Mouse (Mus musculus) heart, adult 2 months (tissue): ENCODE results near the gene Rab36. TPM values are rescaled to one million over a fixed set of nuclear protein-coding genes. Genes with fewer than 3 reads are reported as not detected.
A peak's percentile ranks its signal among the peaks of the same experiment; 100 is the strongest.

Experiments used
- DNase-seq, 2 experiments: peaks; one replicate each; pipeline ENCODE4 v3.0.0; 2021
- H3K27ac ChIP-seq: fragments of 200-600 bp; 2 replicates; pipeline ENCODE4 v1.8.1; 2022
- H3K27me3 ChIP-seq: fragments of 200-500 bp; 2 replicates; pipeline ENCODE4 v1.6.1; 2012; ENCODE audit warnings: mild to moderate bottlenecking, low read length, inconsistent platforms, mixed read lengths; ENCODE audit not compliant: control insufficient read depth, insufficient read depth
- H3K36me3 ChIP-seq: fragments of 200-500 bp; 2 replicates; pipeline ENCODE4 v1.6.1; 2012; ENCODE audit warnings: low read length, inconsistent platforms; ENCODE audit not compliant: control insufficient read depth, insufficient read depth
- H3K4me1 ChIP-seq: fragments of 200-500 bp; 2 replicates; pipeline ENCODE4 v1.6.1; 2011; ENCODE audit warnings: low read length; ENCODE audit not compliant: control insufficient read depth, insufficient read depth
- H3K4me3 ChIP-seq: fragments of 200-600 bp; 2 replicates; pipeline ENCODE4 v1.8.1; 2022
- H3K79me2 ChIP-seq: fragments of 200-500 bp; replicated peaks from 2 replicates; pipeline ENCODE4 v1.6.1; 2012; ENCODE audit warnings: mild to moderate bottlenecking, inconsistent platforms, low read length, moderate library complexity, mixed read lengths; ENCODE audit not compliant: control insufficient read depth, insufficient read depth
- H3K9ac ChIP-seq: fragments of 200-500 bp; 2 replicates; pipeline ENCODE4 v1.6.1; 2012; ENCODE audit warnings: low read depth, mild to moderate bottlenecking, control low read depth, inconsistent platforms, low read length, mixed read lengths
- CTCF ChIP-seq: fragments of 200-600 bp; IDR thresholded peaks from 2 replicates; pipeline ENCODE4 v1.8.1; 2022; ENCODE audit warnings: antibody characterized with exemption, mild to moderate bottlenecking, moderate library complexity
- EP300 ChIP-seq: fragments of 200-500 bp; IDR thresholded peaks from 2 replicates; pipeline ENCODE4 v1.6.1; 2011; ENCODE audit warnings: low read depth, low read length, control low read depth; ENCODE audit not compliant: insufficient read depth
- POLR2A ChIP-seq: fragments of 200-500 bp; IDR thresholded peaks from 2 replicates; pipeline ENCODE4 v1.6.1; 2011; ENCODE audit warnings: mild to moderate bottlenecking, low read depth, low read length, control low read depth; ENCODE audit not compliant: insufficient read depth
- WGBS: fragments of 180-500 bp; shearing (Covaris S2); methylation state at CpG from one replicate; pipeline ENCODE4 v1.1.7; 2018; 5-methylcytosine and 5-hydroxymethylcytosine counted together
- intact Hi-C: fragments of 180-260 bp; cut with DNase I; formaldehyde crosslinking; loops from one replicate; pipeline ENCODE4 v1.15.1; 2025
- polyA plus RNA-seq: library from polyadenylated mRNA; depleted of rRNA; stranded (reverse); fragments of >200 nt; gene quantifications from 2 replicates; pipeline ENCODE4 v1.2.3, GENCODE M21; 2012; rRNA removed
- total RNA-seq, 2 experiments: library from RNA; stranded (reverse); gene quantifications; 2 replicates each; pipeline ENCODE4 v1.2.3; 2021

The Rab36 gene
- total and polyA plus RNA-seq, 3 experiments: 0.57 to 3.4 (median 1.0) TPM

DNA sequence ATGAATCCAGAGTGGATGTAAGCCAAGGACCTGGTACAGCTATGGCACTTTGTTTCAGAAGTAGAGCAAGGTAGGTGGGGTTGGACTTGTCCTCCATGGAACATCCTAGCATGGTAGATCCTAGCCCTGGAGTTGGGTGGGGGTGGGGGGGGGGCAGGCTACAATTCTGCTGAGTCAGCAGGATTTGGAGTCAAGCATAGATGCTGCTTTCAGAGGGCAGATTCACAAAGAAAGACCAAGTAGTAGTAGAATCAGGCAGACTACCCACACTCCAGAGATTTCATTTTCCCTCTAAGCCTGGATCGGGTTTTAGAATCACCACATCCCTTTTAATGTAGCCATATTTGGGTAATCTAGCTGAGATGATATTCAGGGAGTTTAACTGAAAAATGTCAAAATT, 57.5 kb downstream of the Rab36 start:
- Histone ChIP-seq H3K4me1 (peaks cover 16% of the 10 kb centered on the region), H3K9ac (no peak overlapping the region), H3K79me2 (0 out of 2 replicates have a peak, but pooled peaks cover 1% of the 10 kb centered on the region), H3K27ac (no peak overlapping the region), H3K27me3 (no peaks in the 10 kb centered on the region), H3K36me3 (no peaks in the 10 kb centered on the region), H3K4me3 (no peak overlapping the region)
- no peak for DNase-seq
- intact Hi-C loops: loop anchor here (5.0 kb wide), 1 partner anchor 38 kb away; no protein-coding TSS in a partner anchor
- WGBS: 96% methylated on average over 1 of the region's 1 CpGs
- TF ChIP-seq POLR2A: no peak
- no peak for TF ChIP-seq EP300
- TF ChIP-seq CTCF: no peak

DNA sequence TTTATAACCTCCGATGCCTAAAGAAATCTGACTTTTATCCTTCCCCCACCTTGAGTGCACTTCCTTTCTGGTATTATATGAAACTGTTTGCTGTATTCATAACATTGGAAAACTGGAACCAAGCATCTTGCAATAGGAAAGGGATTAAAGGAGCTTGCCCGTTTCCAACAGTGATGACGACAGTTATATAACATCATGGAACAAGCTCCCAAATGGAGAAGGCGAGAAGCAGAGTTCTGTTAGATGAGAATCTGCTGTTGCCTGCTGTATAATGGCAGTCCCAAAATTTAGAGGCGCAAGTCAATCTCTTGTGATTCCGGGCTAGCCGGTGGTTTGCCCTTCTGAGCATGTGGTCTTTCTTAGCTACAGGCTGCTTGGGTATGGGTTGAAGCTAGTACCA, 58.4 kb downstream of the Rab36 start:
- peaks cover 16% of the 10 kb centered on the region for H3K4me1 ChIP-seq
- no peaks in the 10 kb centered on the region for H3K27me3 ChIP-seq
- no peak overlapping the region for H3K9ac ChIP-seq
- no peak for TF ChIP-seq CTCF
- no peak for TF ChIP-seq EP300
- no peak for TF ChIP-seq POLR2A
- H3K27ac ChIP-seq: no peak overlapping the region
- H3K36me3 ChIP-seq: no peaks in the 10 kb centered on the region
- DNase-seq: no peak
- intact Hi-C loops: no loop called here
- no peak overlapping the region for H3K4me3 ChIP-seq
- 93% methylated on average over 7 of the region's 7 CpGs for WGBS
- 0 out of 2 replicates have a peak, but pooled peaks cover 1% of the 10 kb centered on the region for H3K79me2 ChIP-seq

DNA sequence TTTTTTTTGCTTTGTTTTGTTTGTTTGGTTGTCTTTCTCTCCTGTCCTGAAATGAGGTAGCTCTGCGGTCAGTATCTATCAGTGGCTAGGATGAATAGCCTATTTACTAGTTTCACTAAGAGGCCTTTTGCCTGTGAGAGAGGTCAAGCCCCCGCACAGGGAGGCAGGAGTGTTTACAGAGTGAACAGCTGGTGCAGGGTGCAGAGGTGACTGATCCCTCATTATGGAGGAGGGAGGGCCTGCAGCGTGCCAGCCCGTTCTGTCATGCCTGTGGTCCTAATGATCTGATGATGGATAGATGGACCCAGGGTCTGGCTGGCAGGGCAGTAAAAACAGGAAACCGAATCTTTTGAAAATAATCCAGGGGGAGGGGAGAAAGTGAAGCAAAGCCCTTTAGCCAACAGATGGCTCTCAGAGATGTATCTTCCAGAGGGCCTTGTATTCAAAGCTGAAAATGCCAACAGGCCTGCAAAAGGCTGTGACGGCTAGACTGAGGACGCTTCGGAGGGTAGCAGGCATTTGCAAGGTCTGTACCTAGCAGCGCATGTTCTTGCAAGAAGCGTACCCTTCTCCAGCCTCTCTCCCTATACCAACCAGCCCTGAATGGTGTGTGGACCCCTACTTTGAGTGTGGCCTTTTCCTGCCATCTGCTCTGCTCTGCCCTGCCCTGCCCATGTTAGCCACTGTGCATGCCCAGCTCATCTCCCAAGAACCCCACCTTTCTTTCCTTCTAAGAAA, 61.8 kb downstream of the Rab36 start:
- intact Hi-C loops: no loop called here
- no peaks in the 10 kb centered on the region for H3K27me3 ChIP-seq
- DNase-seq: no peak
- no peak overlapping the region for H3K4me3 ChIP-seq
- H3K27ac ChIP-seq: no peak overlapping the region
- H3K9ac ChIP-seq: no peak overlapping the region
- TF ChIP-seq POLR2A: no peak
- no peak for TF ChIP-seq EP300
- no peak for TF ChIP-seq CTCF
- peaks cover 1% of the 10 kb centered on the region; the same call in 1 of the 2 replicates for H3K79me2 ChIP-seq
- H3K4me1 ChIP-seq: peaks cover 18% of the 10 kb centered on the region
- WGBS: 71% methylated on average over 10 of the region's 10 CpGs
- no peaks in the 10 kb centered on the region for H3K36me3 ChIP-seq

DNA sequence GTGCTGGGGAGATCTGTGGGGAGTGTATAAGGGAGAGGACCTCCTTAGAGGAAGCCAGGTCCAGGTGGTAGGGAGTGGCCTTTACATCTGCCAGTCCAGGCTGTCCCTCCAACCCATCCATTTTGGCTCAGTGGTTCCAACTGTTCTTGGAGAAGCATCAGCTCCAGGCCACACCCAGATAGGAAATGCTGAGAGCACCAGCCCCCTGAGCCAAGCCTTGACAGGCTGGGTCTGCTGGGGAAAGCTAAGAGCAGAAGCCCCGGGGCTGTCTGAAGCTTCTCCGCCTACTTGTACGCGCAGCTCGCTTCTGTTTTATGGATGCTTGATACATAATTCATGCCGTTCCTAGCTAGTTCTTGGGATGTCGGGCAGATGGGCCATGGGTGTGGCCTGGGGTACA, 63.4 kb downstream of the Rab36 start:
- Histone ChIP-seq H3K4me1 (peaks cover 23% of the 10 kb centered on the region), H3K9ac (no peak overlapping the region), H3K79me2 (no peaks in the 10 kb centered on the region; the same call in 1 of the 2 replicates), H3K4me3 (no peak overlapping the region), H3K27me3 (no peaks in the 10 kb centered on the region), H3K27ac (no peak overlapping the region), H3K36me3 (no peaks in the 10 kb centered on the region)
- 69% methylated on average over 7 of the region's 7 CpGs for WGBS
- intact Hi-C loops: no loop called here
- DNase-seq: peak in 1 of 2 experiments; percentile 34
- TF ChIP-seq EP300: no peak
- no peak for TF ChIP-seq POLR2A
- TF ChIP-seq CTCF: no peak

DNA sequence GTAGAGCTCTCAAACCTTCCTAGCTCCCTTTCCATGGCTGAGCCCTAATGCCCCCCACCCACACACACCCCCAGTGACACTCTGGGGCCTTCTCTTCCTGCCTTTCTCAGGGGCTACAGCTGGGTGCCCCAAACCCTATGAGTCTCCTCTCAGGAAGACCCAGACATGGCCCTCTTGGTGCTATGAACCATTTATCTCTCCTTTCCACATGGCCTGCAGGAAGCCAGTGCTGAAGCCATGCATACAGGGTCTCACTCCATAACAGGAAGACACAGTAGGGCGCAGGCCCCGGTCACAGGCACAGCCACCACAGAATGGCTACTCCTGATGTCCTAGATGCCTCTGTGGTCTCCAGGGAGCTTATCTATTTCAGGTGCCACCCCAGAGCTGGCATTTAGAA, 66.6 kb downstream of the Rab36 start:
- peaks cover 25% of the 10 kb centered on the region for H3K4me1 ChIP-seq
- 61% methylated on average over 2 of the region's 2 CpGs for WGBS
- intact Hi-C loops: no loop called here
- no peaks in the 10 kb centered on the region for H3K36me3 ChIP-seq
- TF ChIP-seq EP300 (no peak), CTCF (no peak), POLR2A (no peak)
- DNase-seq: no peak
- no peak overlapping the region for H3K4me3 ChIP-seq
- H3K9ac ChIP-seq: no peak overlapping the region
- H3K27ac ChIP-seq: peak overlapping the region; percentile 76
- H3K27me3 ChIP-seq: no peaks in the 10 kb centered on the region
- H3K79me2 ChIP-seq: no peaks in the 10 kb centered on the region; the same call in 1 of the 2 replicates

Other genes with a start within 250 kb of the Rab36 start
- 1 to 10 TPM; 1.0 to 1.3 TPM for gene Gnaz, start 69.9 kb upstream of the Rab36 start, total RNA-seq
- 0.61 and 0.80 TPM in 2 replicates for gene Gnaz, start 69.9 kb upstream of the Rab36 start, polyA plus RNA-seq
- gene Rsph14, start 4.5 kb upstream of the Rab36 start, total RNA-seq: not detected
- 0.86 TPM in 1 of 2 replicates, not detected in the other for gene Rsph14, start 4.5 kb upstream of the Rab36 start, polyA plus RNA-seq
- 1 to 10 TPM; 9.9 to 10.0 TPM for gene Bcr, start 23.5 kb downstream of the Rab36 start, total RNA-seq
- gene Bcr, start 23.5 kb downstream of the Rab36 start, polyA plus RNA-seq: 7.3 and 8.5 TPM in 2 replicates
- 10 to 100 TPM; 37.9 to 39.6 TPM for gene Specc1l, start 175.0 kb downstream of the Rab36 start, total RNA-seq
- 17.4 and 17.9 TPM in 2 replicates for gene Specc1l, start 175.0 kb downstream of the Rab36 start, polyA plus RNA-seq